Mouse (Mus musculus) central nervous system, embryonic 14 days (tissue): ENCODE data around the gene Siglec1. TPM values are rescaled to one million over a fixed set of nuclear protein-coding genes. Genes with fewer than 3 reads are reported as not detected.

Source experiments
- polyA plus RNA-seq: library from polyadenylated mRNA; depleted of rRNA; stranded (reverse); fragments of >200 nt; gene quantifications from 2 replicates; pipeline ENCODE4 v1.2.3, GENCODE M21; 2012; rRNA removed

The Siglec1 gene
- 0.53 and 0.72 TPM in 2 replicates for polyA plus RNA-seq

GRCm38 (mm10) chr2:131086667-131087390 lies at the start of gene Siglec1:
Siglec1 (minus strand) TSS chr2:131086765.

GRCm38 (mm10) chr2:131132930-131133547 lies 46.5 kb upstream of the Siglec1 start, which contains the start of gene Gm11037:
Gm11037 (plus strand) TSS chr2:131133497.

GRCm38 (mm10) chr2:131127161-131127730 lies 40.7 kb upstream of the Siglec1 start, which contains the start of gene Hspa12b:
Hspa12b (plus strand) TSS chr2:131127280.

GRCm38 (mm10) chr2:131063404-131063864 lies 23.1 kb downstream of the Siglec1 start, which contains the start of gene Adam33:
Adam33 (minus strand) TSS chr2:131063814.

GRCm38 (mm10) chr2:131042988-131043387 lies 43.6 kb downstream of the Siglec1 start, which contains the start of gene Gfra4:
Gfra4 (minus strand) TSS chr2:131043088.

Other genes starting within 250 kb of the Siglec1 start
- 67.6 and 71.0 TPM in 2 replicates for gene 4930402H24Rik, start 180.4 kb downstream of the Siglec1 start, polyA plus RNA-seq
- 25.7 and 26.7 TPM in 2 replicates for gene Atrn, start 180.3 kb downstream of the Siglec1 start, polyA plus RNA-seq
- gene Gfra4, start 43.7 kb downstream of the Siglec1 start, polyA plus RNA-seq: 39.2 and 43.6 TPM in 2 replicates
- gene Adam33, start 23.0 kb downstream of the Siglec1 start, polyA plus RNA-seq: 5.6 and 16.2 TPM in 2 replicates
- 9.1 and 15.7 TPM in 2 replicates for gene Hspa12b, start 40.5 kb upstream of the Siglec1 start, polyA plus RNA-seq
- not detected in 2 replicates for gene Gm11037, start 46.7 kb upstream of the Siglec1 start, polyA plus RNA-seq
- 100 and 105 TPM in 2 replicates for gene 1700037H04Rik, start 73.3 kb upstream of the Siglec1 start, polyA plus RNA-seq
- 60.7 and 70.3 TPM in 2 replicates for gene Cenpb, start 93.3 kb upstream of the Siglec1 start, polyA plus RNA-seq
- 51.6 and 52.7 TPM in 2 replicates for gene Cdc25b, start 100.2 kb upstream of the Siglec1 start, polyA plus RNA-seq
- gene Spef1, start 100.5 kb upstream of the Siglec1 start, polyA plus RNA-seq: 29.3 and 35.6 TPM in 2 replicates
- 32.8 and 34.3 TPM in 2 replicates for gene Ap5s1, start 120.3 kb upstream of the Siglec1 start, polyA plus RNA-seq
- gene Mavs, start 147.3 kb upstream of the Siglec1 start, polyA plus RNA-seq: 10.2 and 11.9 TPM in 2 replicates
- gene Pank2, start 175.7 kb upstream of the Siglec1 start, polyA plus RNA-seq: 37.8 and 42.2 TPM in 2 replicates